Mouse (Mus musculus): ENCODE data around the gene Entpd1.

- no peak for TF ChIP-seq MAFK (IDR thresholded peaks at IDR 0.05; ENCODE audit: insufficient read depth, low read depth, low read length)
- no peak for TF ChIP-seq HCFC1 (IDR thresholded peaks at IDR 0.05; ENCODE audit: borderline replicate concordance, insufficient read depth, low read length)
- TF ChIP-seq ZC3H11A (IDR thresholded peaks at IDR 0.05; ENCODE audit: borderline replicate concordance, low read depth, low read length), result no peak
- no peak for TF ChIP-seq ZNF384 (IDR thresholded peaks at IDR 0.05; ENCODE audit: low read depth, low read length)
- TF ChIP-seq CHD2 (IDR thresholded peaks at IDR 0.05; ENCODE audit: low read depth, low read length), result no peak
Observed at GRCm38 (mm10) chr19:40678087-40678486, 65.9 kb downstream of the Entpd1 start.

All from ES-E14 (cell line).